Mouse (Mus musculus) intestine, embryonic 14.5 days (tissue): ENCODE data around the gene Nek1. TPM values are rescaled to one million over a fixed set of nuclear protein-coding genes. Genes with fewer than 3 reads are reported as not detected.

ENCODE experiments used
- ATAC-seq: fragments of 200-750 bp; cut with Nextera tagmentation; replicated peaks from 2 replicates; pipeline ENCODE4 v1.8.0; 2017; ENCODE audit warnings: low read depth, moderate number of reproducible peaks, moderate TSS enrichment, moderate library complexity; ENCODE audit not compliant: low FRiP score, low TSS enrichment
- DNase-seq: peaks from one replicate; pipeline ENCODE4 v3.0.0-alpha.2; 2018; ENCODE audit warnings: low spot score
- H3K27ac ChIP-seq: fragments of 300-500 bp; sonication (generic); 2 replicates; pipeline ENCODE4 v1.5.1; 2014; ENCODE audit warnings: low read depth, mild to moderate bottlenecking, control low read depth
- H3K27me3 ChIP-seq: fragments of 300-500 bp; sonication (generic); replicated peaks from 2 replicates; pipeline ENCODE4 v1.6.1; 2014; ENCODE audit warnings: low read length, control low read depth; ENCODE audit not compliant: control insufficient read depth, insufficient read depth
- H3K36me3 ChIP-seq: fragments of 300-500 bp; sonication (generic); 2 replicates; pipeline ENCODE4 v1.6.1; 2014; ENCODE audit warnings: low read length, control low read depth; ENCODE audit not compliant: control insufficient read depth, insufficient read depth
- H3K4me1 ChIP-seq: fragments of 300-500 bp; sonication (generic); replicated peaks from 2 replicates; pipeline ENCODE4 v1.6.1; 2014; ENCODE audit warnings: low read length, control low read depth, mixed read lengths; ENCODE audit not compliant: control insufficient read depth, insufficient read depth
- H3K4me2 ChIP-seq: fragments of 300-500 bp; sonication (generic); 2 replicates; pipeline ENCODE4 v1.6.1; 2014; ENCODE audit warnings: low read length
- H3K4me3 ChIP-seq: fragments of 300-500 bp; sonication (generic); 2 replicates; pipeline ENCODE4 v1.5.1; 2014; ENCODE audit warnings: low read depth, low read length, control low read depth, mixed read lengths
- H3K9ac ChIP-seq: fragments of 300-500 bp; sonication (generic); 2 replicates; pipeline ENCODE4 v1.6.1; 2014; ENCODE audit warnings: mild to moderate bottlenecking, low read length
- H3K9me3 ChIP-seq: fragments of 300-500 bp; sonication (generic); 2 replicates; pipeline ENCODE4 v1.6.1; 2016; ENCODE audit warnings: low read length, control low read depth; ENCODE audit not compliant: control insufficient read depth
- WGBS: fragments of 180-500 bp; shearing (Covaris S2); extraction: QIAGEN DNeasy Blood & Tissue Kit; methylation state at CpG from one replicate; pipeline ENCODE4 v1.1.7; 2014; 5-methylcytosine and 5-hydroxymethylcytosine counted together
- polyA plus RNA-seq: library from polyadenylated mRNA; unstranded; fragments of >200 nt; fragmentation: Nextera tagmentation; extraction: Ambion mirVana; gene quantifications from 2 replicates; pipeline ENCODE4 v1.2.1, GENCODE M21; 2014

Gene Nek1
- polyA plus RNA-seq, 1 experiment from 2014 or later, result 19.5 TPM

GRCm38 (mm10) chr8:61177680-61178593 is 184.9 kb downstream of the Nek1 start:
- Histone ChIP-seq H3K27me3 (no peaks in the 10 kb centered on the region), H3K4me1 (no peaks in the 10 kb centered on the region), H3K36me3 (no peaks in the 10 kb centered on the region), H3K4me3 (no peak overlapping the region), H3K4me2 (no peak overlapping the region), H3K9me3 (no peaks in the 10 kb centered on the region), H3K9ac (no peak overlapping the region), H3K27ac (no peak overlapping the region)
- no peak for ATAC-seq
- WGBS, result 71% methylated on average over 12 of the region's 12 CpGs
- no peak for DNase-seq

DNA sequence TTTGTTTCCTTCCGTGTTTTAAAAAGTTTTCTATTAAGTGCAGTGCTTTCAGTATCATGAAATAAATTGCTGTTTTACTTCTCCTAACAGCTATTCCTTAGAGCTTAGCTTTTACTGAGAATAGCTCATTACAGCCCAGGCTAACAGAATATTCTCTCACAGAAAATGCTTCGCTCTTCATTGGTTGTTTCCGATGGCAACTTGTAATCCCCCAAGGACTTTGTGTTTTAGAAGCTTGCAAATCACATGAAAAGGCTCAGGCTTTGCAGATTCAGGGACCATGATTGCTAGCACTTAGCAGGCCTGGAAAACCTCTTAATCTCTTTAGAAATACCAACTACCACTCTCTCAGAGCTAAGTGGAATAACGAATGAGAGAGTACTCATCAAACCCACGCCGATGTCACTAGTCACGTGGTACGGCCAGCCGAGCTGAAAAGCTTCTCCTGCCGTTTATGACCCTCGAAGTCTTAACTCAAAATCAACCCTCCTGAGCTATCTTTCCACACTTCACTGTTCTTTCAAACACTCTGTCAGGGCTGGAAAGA is 185.7 kb downstream of the Nek1 start:
- H3K9ac ChIP-seq, result no peak overlapping the region
- 69% methylated on average over 11 of the region's 11 CpGs for WGBS
- DNase-seq (peak; percentile 29), ATAC-seq (no peak)
- H3K36me3 ChIP-seq, result no peaks in the 10 kb centered on the region
- no peaks in the 10 kb centered on the region for H3K27me3 ChIP-seq
- H3K9me3 ChIP-seq, result no peaks in the 10 kb centered on the region
- H3K4me2 ChIP-seq, result no peak overlapping the region
- H3K4me3 ChIP-seq, result no peak overlapping the region
- H3K27ac ChIP-seq, result no peak overlapping the region
- no peaks in the 10 kb centered on the region for H3K4me1 ChIP-seq

Other genes with a start within 250 kb of the Nek1 start
- gene Hpf1, start 102.8 kb upstream of the Nek1 start, polyA plus RNA-seq, result 89.2 and 91.1 TPM in 2 replicates
- 26.4 and 27.5 TPM in 2 replicates for gene Clcn3, start 9.9 kb upstream of the Nek1 start, polyA plus RNA-seq
- gene Sh3rf1, start 230.7 kb downstream of the Nek1 start, polyA plus RNA-seq, result 12.6 and 13.8 TPM in 2 replicates